Mouse (Mus musculus) layer of hippocampus, adult 9-10 months (tissue): ENCODE measurements around the gene Tmem216.
"Not testable (repeated sequence)": the region's sequence is repeated elsewhere in the genome, so short reads cannot be mapped to it uniquely, and the experiment has no call there.

Experiments
- DNase-seq: peaks from one replicate; pipeline ENCODE4 v3.0.0; 2022; ENCODE audit warnings: low spot score

The Tmem216 gene

GRCm38 (mm10) chr19:10565217-10565616 lies 9.2 kb upstream of the Tmem216 start:
- no peak for DNase-seq

- no peak for DNase-seq
Observed at GRCm38 (mm10) chr19:10564278-10564677, 8.2 kb upstream of the Tmem216 start.

- DNase-seq = no peak
Observed at GRCm38 (mm10) chr19:10562351-10562750, 6.3 kb upstream of the Tmem216 start.

- no peak for DNase-seq
Observed at GRCm38 (mm10) chr19:10561558-10562314, 5.7 kb upstream of the Tmem216 start.

- DNase-seq = no peak
Observed at GRCm38 (mm10) chr19:10560108-10560507, 4.1 kb upstream of the Tmem216 start.

GRCm38 (mm10) chr19:10557837-10558375 lies 1.9 kb upstream of the Tmem216 start:
- not testable (repeated sequence) for DNase-seq

GRCm38 (mm10) chr19:10557430-10557829 lies 1.4 kb upstream of the Tmem216 start:
- no peak for DNase-seq

GRCm38 (mm10) chr19:10557001-10557400 lies 963 bp upstream of the Tmem216 start:
- no peak for DNase-seq

GRCm38 (mm10) chr19:10539454-10539853 lies 16.6 kb downstream of the Tmem216 start:
- DNase-seq = no peak

GRCm38 (mm10) chr19:10530082-10530481 lies 26.0 kb downstream of the Tmem216 start:
- no peak for DNase-seq

- DNase-seq = peak; percentile 38
Observed at GRCm38 (mm10) chr19:10525910-10526309, 30.1 kb downstream of the Tmem216 start, which contains the start of gene Sdhaf2. Gene Sdhaf2, minus strand, starts transcription at chr19:10526142.

GRCm38 (mm10) chr19:10525106-10525901 lies 30.7 kb downstream of the Tmem216 start, which contains the start of gene Cpsf7:
Gene Cpsf7, plus strand, starts transcription at chr19:10525266.
- peak; percentile 52 for DNase-seq

GRCm38 (mm10) chr19:10524784-10525105 lies 31.3 kb downstream of the Tmem216 start:
- no peak for DNase-seq

GRCm38 (mm10) chr19:10523483-10524080 lies 32.5 kb downstream of the Tmem216 start:
- no peak for DNase-seq

GRCm38 (mm10) chr19:10521926-10522325 lies 34.1 kb downstream of the Tmem216 start:
- no peak for DNase-seq

- DNase-seq = no peak
Observed at GRCm38 (mm10) chr19:10520355-10520754, 35.7 kb downstream of the Tmem216 start.

GRCm38 (mm10) chr19:10510759-10511330 lies 45.2 kb downstream of the Tmem216 start:
- no peak for DNase-seq

- DNase-seq = no peak
Observed at GRCm38 (mm10) chr19:10502571-10502970, 53.5 kb downstream of the Tmem216 start.

- no peak for DNase-seq
Observed at GRCm38 (mm10) chr19:10500581-10500980, 55.5 kb downstream of the Tmem216 start.

GRCm38 (mm10) chr19:10497512-10498160 lies 58.4 kb downstream of the Tmem216 start:
- DNase-seq = no peak

GRCm38 (mm10) chr19:10496976-10497375 lies 59.1 kb downstream of the Tmem216 start:
- no peak for DNase-seq

- no peak for DNase-seq
Observed at GRCm38 (mm10) chr19:10495670-10496069, 60.4 kb downstream of the Tmem216 start.
